Mouse (Mus musculus): ENCODE measurements around the gene Swap70.

Swap70 gene

DNA sequence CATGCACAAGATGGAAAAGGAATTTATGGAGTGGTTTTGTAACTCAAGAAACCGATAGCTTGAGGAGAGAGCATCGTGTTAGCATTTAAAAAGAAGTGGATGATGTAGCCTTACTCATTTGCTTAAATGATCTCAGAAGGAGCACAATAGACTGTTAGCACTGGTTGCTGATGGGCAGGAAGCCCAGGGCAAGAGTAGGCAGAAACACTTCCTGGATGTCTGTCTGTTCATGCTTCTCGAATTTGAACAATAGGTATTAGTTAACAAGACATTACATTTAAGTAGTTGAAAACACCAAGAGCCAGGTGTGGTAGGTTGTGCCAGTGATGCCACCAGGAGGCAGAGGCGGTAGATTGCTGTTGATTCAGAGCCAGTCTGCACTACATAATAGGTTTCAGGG is 47.0 kb downstream of the Swap70 start:
- in situ Hi-C loops (cut with MboI; ENCODE audit: low sequenced_read_pairs) = loop anchor here (10.0 kb wide), 1 partner anchor 104 kb away; no protein-coding TSS in a partner anchor

DNA sequence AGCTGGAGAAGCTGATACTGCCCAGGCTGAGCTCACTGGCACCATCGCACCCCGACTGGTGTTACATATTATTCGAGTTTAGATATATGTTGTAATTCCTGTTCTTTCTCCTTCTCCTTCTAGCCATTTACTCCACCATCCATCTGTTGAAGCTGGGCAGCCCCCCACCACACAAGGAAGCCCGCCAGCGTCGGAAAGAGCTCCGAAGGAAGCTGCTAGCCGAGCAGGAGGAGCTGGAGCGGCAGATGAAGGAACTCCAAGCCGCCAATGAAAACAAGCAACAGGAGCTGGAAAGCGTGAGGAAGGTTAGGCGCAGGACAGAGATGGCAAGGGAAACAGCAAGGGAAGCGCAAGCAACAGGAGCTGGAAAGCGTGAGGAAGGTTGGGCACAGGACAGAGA is 48.3 kb downstream of the Swap70 start:
- in situ Hi-C loops (cut with MboI; ENCODE audit: low sequenced_read_pairs) = loop anchor here (10.0 kb wide), 1 partner anchor 105 kb away; no protein-coding TSS in a partner anchor

DNA sequence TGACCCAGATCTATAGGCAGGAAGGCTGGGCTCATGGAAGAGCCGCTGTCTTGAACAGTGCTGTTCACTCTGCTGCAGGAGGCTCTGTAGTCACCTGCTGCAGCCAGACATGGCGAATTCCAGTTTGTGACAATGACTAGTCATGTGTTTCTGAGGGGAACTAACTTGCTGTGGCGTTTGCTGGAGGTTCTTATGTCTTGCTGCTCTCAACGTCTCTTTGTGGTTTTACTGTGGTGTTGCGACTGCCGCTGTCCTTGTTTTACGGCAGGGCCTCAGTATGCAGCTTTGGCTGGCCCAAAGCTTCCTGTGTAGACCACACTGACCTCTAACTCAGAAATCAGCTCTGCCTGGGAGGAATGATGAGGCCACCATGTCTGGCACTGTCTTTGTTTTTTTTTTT is 48.9 kb downstream of the Swap70 start:
- in situ Hi-C loops (cut with MboI; ENCODE audit: low sequenced_read_pairs) = no loop called here

DNA sequence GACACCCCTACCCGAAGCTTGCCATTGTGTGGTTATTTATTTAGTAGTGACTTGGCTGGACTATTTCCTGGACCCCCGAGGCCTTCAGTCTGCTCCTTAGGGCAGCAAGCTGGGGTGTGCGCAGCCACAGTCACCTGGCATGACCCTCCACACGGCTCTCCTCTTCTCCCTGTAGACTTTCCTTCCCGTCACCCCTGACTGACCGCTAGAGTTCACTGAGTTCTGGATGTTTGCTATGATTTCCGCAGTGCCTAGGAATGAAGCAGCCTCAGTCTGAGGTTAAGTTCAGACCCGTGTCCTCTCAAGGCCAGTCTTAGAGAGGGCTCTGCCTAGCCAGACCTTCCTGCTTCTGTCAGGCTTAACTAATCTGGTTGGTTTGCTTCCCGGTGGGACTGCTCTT is 50.3 kb downstream of the Swap70 start:
- in situ Hi-C loops (cut with MboI; ENCODE audit: low sequenced_read_pairs) = no loop called here

DNA sequence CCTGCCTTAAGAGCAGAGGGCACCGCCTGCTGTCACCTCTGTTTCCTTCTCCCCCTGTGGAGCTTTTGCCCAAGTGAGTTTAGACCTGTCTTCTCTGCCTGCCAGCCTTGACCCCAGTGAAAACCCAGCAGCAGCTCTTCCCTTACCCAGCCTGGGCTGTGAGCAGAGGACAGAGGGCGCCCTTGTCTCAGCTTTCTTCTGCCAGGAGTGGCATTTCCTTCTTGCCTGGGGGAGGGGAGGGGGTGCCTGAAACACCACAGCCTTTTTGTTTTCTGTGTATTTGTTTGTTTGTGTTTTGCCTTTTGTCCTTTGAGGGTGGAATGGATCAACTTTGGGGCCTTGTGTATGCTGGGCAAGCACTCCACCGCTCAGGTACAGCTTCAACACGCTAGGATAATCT is 50.9 kb downstream of the Swap70 start:
- in situ Hi-C loops (cut with MboI; ENCODE audit: low sequenced_read_pairs) = no loop called here

DNA sequence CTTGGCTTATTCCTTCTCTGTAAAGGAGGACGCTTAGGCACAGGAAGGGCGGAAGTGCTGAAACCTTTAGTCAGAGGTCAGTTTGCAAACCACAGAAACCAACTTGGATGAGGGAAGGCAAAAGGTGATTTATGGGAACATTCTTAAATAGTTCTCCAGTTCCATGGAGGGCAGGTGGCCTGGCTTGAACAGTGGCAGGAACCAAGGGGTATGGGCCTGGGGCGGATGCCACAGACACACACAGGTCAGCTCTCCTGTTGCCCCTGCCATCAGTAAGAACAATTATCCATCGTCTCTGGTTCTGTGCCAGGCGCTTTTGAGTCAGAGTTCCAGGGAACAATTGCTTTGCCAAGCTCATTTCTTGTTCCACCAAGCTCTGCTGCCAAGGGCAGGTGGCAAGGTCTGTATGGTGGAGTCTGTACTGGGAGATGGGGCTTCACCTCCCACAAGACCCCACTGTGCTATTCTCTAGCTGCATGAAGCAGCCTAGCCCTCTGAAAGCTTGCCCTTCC is 56.3 kb downstream of the Swap70 start:
- in situ Hi-C loops (cut with MboI; ENCODE audit: low sequenced_read_pairs) = no loop called here

DNA sequence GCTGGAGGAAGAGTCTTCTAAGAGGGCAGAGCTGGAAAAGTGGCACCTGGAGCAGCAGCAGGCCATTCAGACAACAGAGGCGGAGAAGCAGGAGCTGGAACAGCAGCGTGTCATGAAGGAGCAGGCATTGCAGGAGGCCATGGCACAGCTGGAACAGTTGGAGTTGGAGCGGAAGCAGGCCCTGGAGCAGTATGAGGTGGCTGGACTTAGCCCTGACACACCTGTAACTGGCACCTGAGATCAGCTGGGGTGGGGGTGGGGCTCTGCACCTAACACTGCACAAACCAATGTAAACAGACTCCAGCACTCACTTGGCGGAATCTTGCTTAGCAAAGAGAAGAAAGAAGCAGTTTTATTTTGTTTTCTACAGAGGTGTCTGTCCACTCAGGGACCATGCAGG is 57.7 kb downstream of the Swap70 start:
- in situ Hi-C loops (cut with MboI; ENCODE audit: low sequenced_read_pairs) = no loop called here

DNA sequence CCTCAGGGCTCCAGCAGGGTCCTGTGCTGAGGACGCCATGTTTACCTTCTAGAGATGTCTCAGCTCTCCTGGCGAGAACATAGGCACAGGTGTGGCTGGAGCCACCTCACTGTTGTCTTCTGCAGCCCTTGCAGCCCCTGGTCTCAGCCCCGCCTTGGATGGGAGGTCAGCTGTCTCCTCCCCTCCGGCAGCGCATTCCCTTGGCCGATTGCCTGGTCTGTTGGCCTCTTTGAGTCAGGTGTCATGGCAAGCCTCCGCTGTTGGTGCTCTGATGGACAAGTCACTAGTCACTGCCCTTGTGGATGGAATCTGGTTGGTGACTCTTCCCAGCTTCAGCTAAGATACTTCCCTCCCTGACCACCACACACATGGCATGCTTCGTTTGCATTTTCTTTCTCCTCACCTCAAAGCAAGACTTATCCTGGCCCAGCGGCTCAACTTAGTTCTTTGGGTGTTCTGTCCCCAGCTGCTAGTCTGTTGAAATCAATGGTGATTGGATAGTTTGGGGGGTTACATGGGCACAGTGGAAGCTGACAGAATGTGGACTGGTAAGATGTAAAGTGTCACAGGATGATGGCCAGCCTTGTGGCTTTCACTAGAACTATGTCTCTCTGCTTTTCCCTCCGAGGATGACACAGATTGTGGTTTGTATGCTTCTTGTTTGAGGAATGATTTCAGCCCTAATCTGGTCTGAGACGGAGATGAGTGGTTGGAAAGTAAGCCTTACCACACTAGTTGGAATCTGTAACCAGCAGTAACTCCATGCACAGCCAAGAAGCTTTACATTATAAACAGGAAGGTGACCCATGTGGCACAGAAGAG is 60.1 kb downstream of the Swap70 start:
- in situ Hi-C loops (cut with MboI; ENCODE audit: low sequenced_read_pairs) = no loop called here

DNA sequence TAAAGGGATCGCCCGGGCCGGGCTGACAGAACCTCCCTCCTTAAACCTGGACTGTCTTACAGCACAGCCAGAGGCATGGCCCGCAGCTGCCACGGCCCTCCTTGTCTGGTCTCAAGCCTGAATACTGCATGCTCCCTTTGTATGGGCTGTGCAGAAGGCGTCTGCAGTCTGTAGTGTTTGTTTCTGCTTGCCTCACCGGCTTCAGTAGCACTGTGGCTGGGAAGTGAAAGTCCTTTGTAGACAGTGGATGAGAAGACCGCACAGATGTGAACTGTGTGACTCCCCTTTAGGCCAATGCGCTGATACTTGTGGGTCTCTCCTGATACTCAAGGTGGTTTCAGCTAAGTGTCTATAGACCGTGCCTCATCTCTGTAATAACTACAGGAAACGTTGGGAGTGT is 61.3 kb downstream of the Swap70 start:
- in situ Hi-C loops (cut with MboI; ENCODE audit: low sequenced_read_pairs) = no loop called here

DNA sequence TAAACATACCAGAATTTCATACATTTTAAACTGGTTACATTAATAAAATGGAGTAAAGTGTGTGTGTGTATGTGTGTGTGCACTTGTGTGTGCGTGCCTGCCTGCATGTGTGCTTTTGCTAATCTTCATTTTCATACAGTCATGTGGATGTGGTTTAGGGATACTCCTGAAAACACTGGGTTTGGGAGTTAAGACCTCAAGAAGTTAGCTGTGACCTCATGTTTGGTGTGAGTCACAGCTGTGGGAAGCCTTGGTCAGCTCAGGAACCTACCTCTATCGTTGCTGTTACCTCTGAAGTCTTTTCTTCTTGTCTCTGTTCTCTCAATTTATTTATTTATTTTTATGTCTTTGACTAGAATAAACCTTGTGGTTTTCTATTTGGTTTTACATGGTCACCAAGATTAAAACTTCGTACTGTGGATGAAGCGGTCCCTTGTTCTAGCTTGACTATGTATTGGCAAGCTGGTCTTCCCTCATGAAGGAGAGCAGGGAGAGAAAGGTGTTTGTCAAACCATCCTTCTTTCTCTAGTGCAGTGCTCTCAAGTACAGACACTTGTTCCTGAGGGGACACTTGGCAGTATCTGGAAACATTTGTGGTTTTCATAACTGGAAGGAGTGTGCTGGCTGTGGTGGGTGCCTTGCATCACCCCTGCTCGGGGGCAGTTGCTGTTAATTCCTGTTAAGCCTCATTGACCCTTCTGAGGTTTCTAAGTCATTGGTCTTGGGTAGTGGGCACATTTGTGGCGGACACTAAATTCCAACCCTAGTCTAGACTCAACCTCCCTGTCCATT is 62.2 kb downstream of the Swap70 start:
- in situ Hi-C loops (cut with MboI; ENCODE audit: low sequenced_read_pairs) = no loop called here

DNA sequence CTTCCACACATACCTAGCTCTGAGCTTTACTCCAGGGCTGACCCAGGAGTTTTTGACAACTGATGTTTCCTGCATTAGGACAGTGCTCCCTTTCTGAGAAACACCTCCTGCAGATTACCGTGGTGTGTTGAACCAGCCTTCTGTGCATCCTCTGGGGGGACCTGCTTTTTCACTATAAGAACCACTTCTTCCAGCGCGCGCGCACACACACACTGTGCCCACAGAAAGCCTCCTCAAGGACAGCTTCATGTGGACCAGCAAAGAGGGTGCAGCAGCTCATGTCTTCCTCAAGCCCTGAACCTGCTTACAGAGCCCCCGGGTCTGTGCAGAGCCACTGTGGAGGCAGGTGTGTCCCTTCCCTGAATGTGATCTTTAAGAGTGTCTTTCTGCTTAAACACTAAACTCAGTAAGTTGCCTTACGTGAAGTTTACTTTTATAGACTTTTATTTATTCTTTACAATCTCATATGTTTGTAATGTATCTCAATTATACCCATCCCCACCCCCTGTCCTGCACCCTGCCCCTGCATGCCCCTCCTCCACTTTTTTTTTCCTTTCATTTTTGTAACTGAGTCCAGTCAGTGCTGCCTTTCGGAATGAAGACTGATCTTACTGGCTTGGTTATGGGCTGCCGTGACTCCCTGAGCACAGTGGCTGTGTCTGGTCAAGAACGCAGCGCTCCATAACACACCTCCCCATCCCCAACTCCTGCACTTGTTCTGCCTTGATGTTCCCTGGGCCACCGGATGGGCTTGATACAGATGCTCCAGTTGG is 63.8 kb downstream of the Swap70 start:
- in situ Hi-C loops (cut with MboI; ENCODE audit: low sequenced_read_pairs) = loop anchor here (5.0 kb wide), 1 partner anchor 342 kb away; the partner anchor contains the start of gene Adm

DNA sequence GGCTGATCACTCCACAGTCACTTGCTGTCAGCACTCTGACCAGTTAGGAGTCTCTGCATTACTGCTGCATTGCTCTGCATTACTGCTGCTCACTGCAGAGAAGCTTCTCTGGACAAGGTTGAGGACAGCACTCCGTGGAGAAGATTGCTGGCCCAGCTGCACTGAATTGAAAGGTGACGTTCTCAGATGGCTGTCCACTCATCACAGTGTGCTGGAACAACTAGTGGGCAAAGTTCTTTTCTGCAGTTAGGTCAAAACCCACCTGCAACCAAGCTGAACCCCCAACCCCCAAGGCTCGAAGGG is 64.3 kb downstream of the Swap70 start:
- in situ Hi-C loops (cut with MboI; ENCODE audit: low sequenced_read_pairs) = loop anchor here (5.0 kb wide), 1 partner anchor 342 kb away; the partner anchor contains the start of gene Adm

DNA sequence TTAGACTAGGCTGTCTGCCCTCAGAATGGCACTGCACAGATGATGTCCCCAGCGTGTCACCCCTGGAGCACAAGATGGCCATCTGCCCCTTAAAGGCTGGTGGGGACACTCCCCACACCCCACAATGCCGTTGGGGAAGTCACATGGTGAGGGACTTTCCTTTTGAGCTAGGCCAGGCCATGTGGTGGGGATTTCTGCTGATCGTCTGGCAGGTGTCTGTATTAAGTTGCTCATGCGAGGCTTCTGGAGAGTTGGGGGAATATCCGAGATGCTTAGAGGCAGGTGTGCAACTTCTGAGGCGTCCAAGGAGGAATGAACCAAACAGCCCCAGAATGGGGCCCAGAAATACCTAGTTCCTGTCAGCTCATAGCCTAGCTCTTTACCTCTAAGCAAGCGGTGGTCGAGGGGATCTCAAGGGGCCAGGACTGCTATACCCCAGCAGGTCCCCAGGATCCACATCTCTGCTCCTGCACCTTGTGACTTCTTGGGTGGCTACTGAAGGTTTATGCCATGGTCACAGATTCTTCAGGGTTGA is 64.8 kb downstream of the Swap70 start:
- in situ Hi-C loops (cut with MboI; ENCODE audit: low sequenced_read_pairs) = loop anchor here (5.0 kb wide), 1 partner anchor 341 kb away; the partner anchor contains the start of gene Adm

DNA sequence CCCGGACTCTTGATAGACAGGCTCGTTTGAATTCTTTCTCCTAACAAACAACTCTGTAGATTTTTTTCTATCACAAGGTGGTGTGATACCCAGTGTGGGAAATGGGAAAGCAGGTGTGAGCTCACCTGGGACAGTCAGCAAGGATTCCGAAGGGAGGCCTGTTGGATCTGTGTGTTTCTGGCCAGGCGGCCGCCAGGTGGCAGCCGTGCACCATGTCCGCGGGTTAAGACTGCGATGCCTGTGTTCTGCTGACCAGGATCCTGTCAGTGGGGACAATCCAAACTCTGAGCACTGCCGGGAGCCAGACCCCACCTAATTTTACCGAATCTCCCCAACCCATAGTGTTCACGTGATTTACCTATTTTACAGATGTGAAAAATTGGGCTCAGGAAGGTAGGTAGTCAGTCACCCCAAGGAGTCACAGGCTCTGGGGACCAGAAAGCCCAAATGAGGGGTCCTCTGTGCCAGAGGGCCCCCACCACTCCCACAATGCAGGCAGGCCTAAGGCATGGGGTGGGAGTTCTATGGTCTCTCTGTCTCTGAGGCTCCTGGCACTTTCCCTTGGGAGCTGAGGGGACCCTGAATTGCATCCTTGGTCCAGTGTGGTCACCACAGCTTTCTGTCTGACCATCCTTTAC is 65.4 kb downstream of the Swap70 start:
- in situ Hi-C loops (cut with MboI; ENCODE audit: low sequenced_read_pairs) = loop anchor here (5.0 kb wide), 1 partner anchor 340 kb away; the partner anchor contains the start of gene Adm

DNA sequence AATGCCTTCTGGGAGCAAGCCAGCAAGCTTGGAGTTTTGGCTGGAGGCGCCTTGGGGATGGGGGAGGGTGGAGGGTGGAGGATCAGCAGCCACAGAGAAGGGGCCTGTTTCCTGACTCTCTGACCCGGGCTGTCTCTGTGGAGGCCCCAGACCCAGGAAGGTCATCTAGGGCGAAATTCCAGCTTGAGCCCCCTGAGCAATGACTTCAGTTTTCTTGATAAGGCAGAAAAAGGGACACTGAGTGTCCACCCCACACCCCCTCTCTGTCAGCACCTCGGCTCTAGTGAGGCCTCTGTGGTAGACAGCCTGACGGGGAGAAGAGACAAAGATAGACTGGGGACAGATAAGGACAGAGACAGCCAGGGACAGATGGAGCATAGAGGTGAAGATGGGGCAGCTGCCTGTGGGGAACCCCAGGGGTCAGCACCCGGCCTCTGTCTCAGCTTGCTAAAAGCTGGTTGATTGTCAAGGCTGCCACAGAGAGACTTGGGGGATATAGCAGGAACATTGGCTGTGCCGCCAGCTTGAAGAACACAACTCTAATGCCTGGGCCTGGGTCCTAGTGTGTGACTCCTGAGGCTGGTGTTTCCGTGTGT is 66.1 kb downstream of the Swap70 start:
- in situ Hi-C loops (cut with MboI; ENCODE audit: low sequenced_read_pairs) = loop anchor here (5.0 kb wide), 1 partner anchor 340 kb away; the partner anchor contains the start of gene Adm

DNA sequence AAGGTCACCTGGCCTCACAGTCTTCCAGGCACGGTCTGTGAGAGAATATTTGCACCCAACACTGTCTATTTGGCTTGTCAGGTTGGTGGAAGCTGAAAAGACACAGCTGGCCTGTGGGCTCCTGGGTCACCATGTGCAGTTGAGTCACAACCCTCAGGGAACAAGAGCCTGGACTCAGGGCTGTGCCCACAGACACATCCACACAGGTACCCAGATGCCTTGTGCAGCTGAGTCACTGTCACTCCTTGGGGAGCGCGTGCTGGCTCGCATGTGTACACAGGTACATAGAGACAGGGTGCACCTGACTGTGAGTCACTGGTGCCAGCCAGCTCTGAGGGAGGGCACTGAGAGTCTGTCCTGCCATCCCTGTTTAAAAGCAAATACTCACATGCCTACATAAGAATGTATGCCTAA is 66.7 kb downstream of the Swap70 start:
- in situ Hi-C loops (cut with MboI; ENCODE audit: low sequenced_read_pairs) = loop anchor here (5.0 kb wide), 1 partner anchor 339 kb away; the partner anchor contains the start of gene Adm

DNA sequence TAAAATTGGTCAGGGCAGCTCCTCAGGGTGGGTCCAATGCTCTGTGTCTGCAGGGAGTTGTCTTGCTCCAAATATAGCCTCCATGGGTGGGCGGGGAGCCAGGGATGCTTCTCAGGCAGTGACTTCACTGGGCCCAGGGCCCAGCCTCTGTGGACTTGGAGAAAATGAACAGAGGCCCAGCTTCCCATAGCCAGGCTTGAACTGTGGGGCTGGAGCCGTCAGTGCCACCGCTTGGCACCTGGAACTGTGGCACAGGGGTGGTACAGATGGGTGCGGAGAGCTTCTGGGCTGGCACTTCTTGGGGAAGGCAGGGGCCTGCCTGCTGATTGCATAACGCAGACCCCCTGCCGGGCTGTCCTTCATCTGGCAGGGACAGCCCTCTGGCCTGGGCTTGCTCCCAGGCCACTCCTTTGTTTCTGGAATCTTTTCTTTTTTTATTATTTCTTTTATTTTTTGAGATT is 67.2 kb downstream of the Swap70 start:
- in situ Hi-C loops (cut with MboI; ENCODE audit: low sequenced_read_pairs) = loop anchor here (5.0 kb wide), 1 partner anchor 339 kb away; the partner anchor contains the start of gene Adm

DNA sequence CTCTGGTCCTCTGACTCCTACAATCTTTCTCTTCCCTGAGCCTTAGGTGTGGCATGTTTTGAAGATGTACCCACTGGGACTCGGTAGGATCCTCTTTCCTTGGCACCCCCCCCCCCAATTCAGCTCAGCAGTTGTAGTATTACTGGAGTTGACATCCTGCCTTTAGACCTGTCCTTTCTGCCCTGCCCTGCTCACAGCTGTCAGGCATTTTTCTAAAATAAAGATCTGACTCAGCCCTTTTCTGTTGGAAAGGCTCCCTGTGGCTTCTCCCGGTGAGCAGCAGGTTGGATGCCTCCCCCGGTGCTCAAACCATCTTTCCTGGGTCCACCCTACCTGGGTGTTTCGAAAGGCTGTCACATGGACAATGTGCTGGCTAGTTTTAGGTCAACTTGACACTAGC is 68.1 kb downstream of the Swap70 start:
- in situ Hi-C loops (cut with MboI; ENCODE audit: low sequenced_read_pairs) = loop anchor here (5.0 kb wide), 1 partner anchor 338 kb away; the partner anchor contains the start of gene Adm

DNA sequence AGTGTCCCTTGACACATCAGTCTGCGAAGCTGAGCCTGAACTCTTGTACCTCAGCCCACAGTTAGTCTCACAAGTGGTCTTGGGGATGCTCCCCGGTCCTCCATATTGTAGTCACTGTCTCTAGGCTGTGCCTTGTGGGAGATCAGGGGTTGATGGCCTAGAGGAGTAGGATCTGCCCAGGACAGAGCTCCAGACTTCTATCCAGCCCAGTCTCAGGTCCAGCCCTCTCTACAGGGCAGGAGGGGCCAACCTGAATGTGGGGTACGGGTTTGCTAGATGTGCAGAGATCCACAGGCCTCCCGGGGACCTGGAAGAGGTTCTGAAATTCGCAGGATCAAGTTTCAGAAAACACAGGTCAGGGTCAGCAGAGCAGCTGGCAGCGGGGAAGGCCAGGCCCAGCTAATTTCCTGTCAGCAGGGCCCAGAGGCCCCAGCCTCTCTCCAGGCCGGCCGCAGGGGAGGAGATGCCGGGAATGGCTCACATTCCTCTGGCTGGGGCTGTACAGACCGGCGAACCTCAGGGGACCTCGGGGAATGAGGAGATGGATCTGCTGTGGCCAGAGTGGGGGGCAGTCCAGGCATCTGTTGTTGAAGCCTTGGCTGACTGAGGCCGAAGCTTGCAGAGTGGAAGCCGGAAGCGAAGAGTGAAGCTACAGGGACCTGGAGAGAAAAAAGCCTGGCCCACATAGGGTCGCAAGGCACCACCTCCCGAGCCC is 75.5 kb downstream of the Swap70 start:
- in situ Hi-C loops (cut with MboI; ENCODE audit: low sequenced_read_pairs) = no loop called here
